Mouse (Mus musculus): Measurements from ENCODE around the gene Nfkbil1. TPM values are rescaled to one million over a fixed set of nuclear protein-coding genes. Genes with fewer than 3 reads are reported as not detected.
"Not testable (repeated sequence)": the region's sequence is repeated elsewhere in the genome, so short reads cannot be mapped to it uniquely, and the experiment has no call there.

Nfkbil1 gene
- polyA plus RNA-seq, 1 experiment from 2014 or later: 13.2 TPM

- no peaks in the 10 kb centered on the region for H3K27me3 ChIP-seq
- H3K4me2 ChIP-seq: peak overlapping the region; percentile 80
- under 1% methylated on average over 55 of the region's 55 CpGs for WGBS
- H3K9me3 ChIP-seq: no peaks in the 10 kb centered on the region
- H3K4me3 ChIP-seq: peak overlapping the region; percentile 81
- H3K36me3 ChIP-seq: peaks cover 45% of the 10 kb centered on the region
- peak overlapping the region; percentile 94 for H3K9ac ChIP-seq
- peaks cover 47% of the 10 kb centered on the region for H3K4me1 ChIP-seq
- peak overlapping the region; percentile 98 for H3K27ac ChIP-seq
- ATAC-seq (ENCODE audit: borderline replicate concordance, extremely low read depth, low FRiP score, low TSS enrichment): peak; percentile 48
These were observed 6.7 kb upstream of the Nfkbil1 start for GRCm38 (mm10) chr17:35242015-35242941.

- WGBS: under 1% methylated on average over 69 of the region's 69 CpGs
- Histone ChIP-seq H3K4me2 (peak within 1 kb of the TSS; percentile 80), H3K9me3 (no peaks in the 10 kb centered on the region), H3K27ac (peak within 1 kb of the TSS; percentile 98), H3K27me3 (no peaks in the 10 kb centered on the region), H3K36me3 (peaks cover 37% of the 10 kb centered on the region), H3K4me1 (peaks cover 45% of the 10 kb centered on the region), H3K4me3 (peak within 1 kb of the TSS; percentile 81), H3K9ac (peak within 1 kb of the TSS; percentile 94)
- ATAC-seq (ENCODE audit: borderline replicate concordance, extremely low read depth, low FRiP score, low TSS enrichment): peak; percentile 90
These were observed 5.9 kb upstream of the Nfkbil1 start, which contains the start of gene Ddx39b for GRCm38 (mm10) chr17:35241305-35242014. Gene Ddx39b (plus strand): TSS chr17:35241746.

- Histone ChIP-seq H3K27me3 (no peaks in the 10 kb centered on the region), H3K4me2 (peak overlapping the region; percentile 80), H3K9ac (peak overlapping the region; percentile 94), H3K4me1 (peaks cover 44% of the 10 kb centered on the region), H3K36me3 (peaks cover 29% of the 10 kb centered on the region), H3K27ac (peak overlapping the region; percentile 98), H3K9me3 (no peaks in the 10 kb centered on the region), H3K4me3 (peak overlapping the region; percentile 81)
- 24% methylated on average over 12 of the region's 12 CpGs for WGBS
- ATAC-seq (ENCODE audit: borderline replicate concordance, extremely low read depth, low FRiP score, low TSS enrichment): no peak
These were observed 5.1 kb upstream of the Nfkbil1 start for GRCm38 (mm10) chr17:35240384-35241304.

- no peaks in the 10 kb centered on the region for H3K9me3 ChIP-seq
- peaks cover 19% of the 10 kb centered on the region for H3K36me3 ChIP-seq
- no peak for ATAC-seq (ENCODE audit: borderline replicate concordance, extremely low read depth, low FRiP score, low TSS enrichment)
- H3K27ac ChIP-seq: no peak overlapping the region
- 75% methylated on average over 5 of the region's 5 CpGs for WGBS
- peaks cover 38% of the 10 kb centered on the region for H3K4me1 ChIP-seq
- H3K4me2 ChIP-seq: no peak overlapping the region
- H3K4me3 ChIP-seq: no peak overlapping the region
- H3K27me3 ChIP-seq: no peaks in the 10 kb centered on the region
- peak overlapping the region; percentile 8; the same call in 1 of the 2 replicates for H3K9ac ChIP-seq
These were observed 4.1 kb upstream of the Nfkbil1 start for GRCm38 (mm10) chr17:35239700-35240099.

GRCm38 (mm10) chr17:35237504-35237903, 1.9 kb upstream of the Nfkbil1 start:
- Histone ChIP-seq H3K4me1 (peaks cover 43% of the 10 kb centered on the region), H3K9ac (no peak overlapping the region), H3K4me2 (no peak overlapping the region), H3K36me3 (peaks cover 3% of the 10 kb centered on the region; the same call in 1 of the 2 replicates), H3K27me3 (no peaks in the 10 kb centered on the region), H3K27ac (no peak overlapping the region), H3K9me3 (no peaks in the 10 kb centered on the region), H3K4me3 (no peak overlapping the region)
- WGBS: 86% methylated on average over 12 of the region's 12 CpGs
- no peak for ATAC-seq (ENCODE audit: borderline replicate concordance, extremely low read depth, low FRiP score, low TSS enrichment)

GRCm38 (mm10) chr17:35236996-35237395, 1.4 kb upstream of the Nfkbil1 start:
- Histone ChIP-seq H3K4me3 (no peak overlapping the region), H3K4me2 (no peak overlapping the region), H3K27me3 (no peaks in the 10 kb centered on the region), H3K4me1 (peaks cover 45% of the 10 kb centered on the region), H3K27ac (no peak overlapping the region), H3K36me3 (peaks cover 3% of the 10 kb centered on the region; the same call in 1 of the 2 replicates), H3K9ac (no peak overlapping the region), H3K9me3 (no peaks in the 10 kb centered on the region)
- WGBS: 76% methylated on average over 9 of the region's 9 CpGs
- no peak for ATAC-seq (ENCODE audit: borderline replicate concordance, extremely low read depth, low FRiP score, low TSS enrichment)

- 1% methylated on average over 18 of the region's 18 CpGs for WGBS
- Histone ChIP-seq H3K4me1 (peaks cover 45% of the 10 kb centered on the region), H3K27ac (peak overlapping the region; percentile 97)
These were observed 776 bp upstream of the Nfkbil1 start for GRCm38 (mm10) chr17:35236390-35236746.

GRCm38 (mm10) chr17:35234903-35235302, 689 bp downstream of the Nfkbil1 start:
- peaks cover 35% of the 10 kb centered on the region for H3K4me1 ChIP-seq
- peak overlapping the region; percentile 66 for H3K4me3 ChIP-seq
- no peaks in the 10 kb centered on the region for H3K27me3 ChIP-seq
- H3K9ac ChIP-seq: peak overlapping the region; percentile 85
- WGBS: 2% methylated on average over 31 of the region's 31 CpGs
- peak overlapping the region; percentile 97 for H3K27ac ChIP-seq
- H3K4me2 ChIP-seq: peak overlapping the region; percentile 88
- H3K9me3 ChIP-seq: no peaks in the 10 kb centered on the region
- ATAC-seq (ENCODE audit: borderline replicate concordance, extremely low read depth, low FRiP score, low TSS enrichment): peak; percentile 7; the same call in 1 of the 2 replicates
- H3K36me3 ChIP-seq: peaks cover 16% of the 10 kb centered on the region

More at GRCm38 (mm10) chr17:35236390-35236746, 776 bp upstream of the Nfkbil1 start:
- ATAC-seq (ENCODE audit: borderline replicate concordance, extremely low read depth, low FRiP score, low TSS enrichment): peak; percentile 40
- Histone ChIP-seq H3K27me3 (no peaks in the 10 kb centered on the region), H3K4me2 (peak overlapping the region; percentile 88), H3K4me3 (peak overlapping the region; percentile 66), H3K36me3 (peaks cover 4% of the 10 kb centered on the region), H3K9me3 (no peaks in the 10 kb centered on the region), H3K9ac (peak overlapping the region; percentile 85)

- not testable (repeated sequence) for ATAC-seq (ENCODE audit: borderline replicate concordance, extremely low read depth, low FRiP score, low TSS enrichment); H3K27me3 ChIP-seq; H3K9ac ChIP-seq; H3K9me3 ChIP-seq
- Histone ChIP-seq H3K4me1 (peaks cover 35% of the 10 kb centered on the region), H3K4me2 (peak overlapping the region; percentile 88), H3K27ac (peak overlapping the region; percentile 97), H3K36me3 (peaks cover 24% of the 10 kb centered on the region), H3K4me3 (peak overlapping the region; percentile 66)
- WGBS: 62% methylated on average over 7 of the region's 7 CpGs
These were observed 1.5 kb downstream of the Nfkbil1 start for GRCm38 (mm10) chr17:35234090-35234489.

GRCm38 (mm10) chr17:35233114-35233980, 2.2 kb downstream of the Nfkbil1 start, which contains the start of gene Atp6v1g2:
Gene Atp6v1g2 (plus strand): TSS chr17:35233660.
- Histone ChIP-seq H3K4me3 (peak within 1 kb of the TSS; percentile 66), H3K36me3 (peaks cover 30% of the 10 kb centered on the region), H3K9me3 (no peaks in the 10 kb centered on the region), H3K27me3 (no peaks in the 10 kb centered on the region), H3K9ac (no peak within 1 kb of the TSS; the same call in 1 of the 2 replicates), H3K4me1 (peaks cover 35% of the 10 kb centered on the region), H3K4me2 (peak within 1 kb of the TSS; percentile 88), H3K27ac (peak within 1 kb of the TSS; percentile 97)
- WGBS: 33% methylated on average over 18 of the region's 18 CpGs
- ATAC-seq (ENCODE audit: borderline replicate concordance, extremely low read depth, low FRiP score, low TSS enrichment): no peak

Measured in lung, embryonic 15.5 days (tissue).